Mouse (Mus musculus) mammary gland, adult 2 months (tissue): ENCODE results near the gene Susd5. TPM values are rescaled to one million over a fixed set of nuclear protein-coding genes. Genes with fewer than 3 reads are reported as not detected.

Experiments
- polyA plus RNA-seq: library from polyadenylated mRNA; depleted of rRNA; stranded (reverse); fragments of >200 nt; gene quantifications from 2 replicates; pipeline ENCODE4 v1.2.3, GENCODE M21; 2012; ENCODE audit warnings: low replicate concordance; rRNA removed

Susd5 gene
- 0.23 and 0.37 TPM in 2 replicates for polyA plus RNA-seq

DNA sequence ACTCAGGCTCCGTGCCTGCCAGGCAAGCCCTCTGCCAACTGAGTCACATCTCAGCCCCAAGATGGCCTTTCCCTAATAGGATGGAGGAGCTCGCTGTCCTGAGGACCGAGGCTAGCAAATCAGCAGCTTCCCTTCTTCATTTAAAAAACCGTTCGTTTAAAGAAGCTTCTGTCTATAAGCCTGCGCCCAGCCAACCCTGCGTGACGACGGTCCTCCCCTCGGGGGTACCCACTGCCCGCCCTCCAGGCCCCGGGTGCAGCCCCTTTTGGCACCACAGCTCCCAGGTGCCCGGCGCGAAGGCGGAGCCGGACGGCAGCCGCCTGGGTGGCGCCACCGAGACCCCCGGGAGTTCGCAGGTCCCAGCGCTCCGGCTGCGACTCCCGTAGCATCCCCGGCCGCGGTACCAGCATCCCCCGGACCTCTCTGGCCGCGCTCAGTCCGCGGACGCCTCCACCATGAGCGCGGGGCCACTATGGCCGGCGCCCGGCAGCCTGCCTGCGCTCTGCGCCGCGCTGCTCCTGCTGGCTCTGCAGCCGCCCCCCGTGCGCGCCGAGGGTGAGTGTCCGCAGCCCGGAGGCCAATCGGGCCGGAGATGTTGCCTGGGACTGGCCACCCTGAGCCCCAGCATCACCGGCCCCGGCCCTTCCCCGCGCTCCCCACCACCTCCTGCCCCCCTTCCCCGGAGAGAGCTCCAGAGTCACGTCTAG, at the start of gene Susd5:
Gene Susd5, plus strand, starts transcription at position 51 of the 707 bp plus-strand sequence.

DNA sequence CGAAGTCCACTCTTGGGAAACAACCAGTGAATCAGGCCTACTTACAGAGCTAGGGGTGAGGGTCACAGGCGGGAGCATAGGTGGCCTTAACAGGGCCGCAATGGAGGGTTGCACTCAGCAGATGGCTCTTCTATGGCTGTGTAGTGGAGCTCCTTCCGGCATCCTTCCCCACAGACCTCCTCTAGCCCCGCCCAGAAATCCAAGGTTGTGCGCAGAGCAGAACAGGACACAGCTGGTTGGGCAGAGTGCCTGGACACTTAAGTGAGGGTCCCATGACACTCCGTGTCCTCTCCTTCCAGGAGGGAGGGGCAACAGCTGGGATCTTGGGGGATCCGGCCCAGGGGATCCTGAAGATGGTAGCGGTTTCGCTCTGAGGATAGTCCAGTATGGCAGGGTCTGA, 10.9 kb upstream of the Susd5 start, which contains the start of gene Fbxl2:
Gene Fbxl2, minus strand, starts transcription at position 164 of the 400 bp plus-strand sequence.

Other genes with a start within 250 kb of the Susd5 start
- gene Ubp1, start 126.2 kb upstream of the Susd5 start, polyA plus RNA-seq = 47.6 and 49.2 TPM in 2 replicates
- 1.7 and 2.4 TPM in 2 replicates for gene Fbxl2, start 10.9 kb upstream of the Susd5 start, polyA plus RNA-seq